8 mouse cellular contexts compared by ENCODE assay signal in genomic region chr17:20944985-20945891, GRCm38 (mm10). TPM values are rescaled to one million over a fixed set of nuclear protein-coding genes. Genes with fewer than 3 reads are reported as not detected.
A peak's percentile ranks its signal among the peaks of the same experiment; 100 is the strongest.
DNase-seq lines count a peak whose midpoint lies in the region; ATAC-seq and TF ChIP-seq lines count a peak whose summit lies in the region.

Gene Ppp2r1a, plus strand, starts transcription at chr17:20945311.

- peak; percentile 86 for TF ChIP-seq POLR2A in cortical plate, adult 2 months (IDR thresholded peaks at IDR 0.05; ENCODE audit: extremely low read depth, insufficient read depth, low read length)

- H3K4me3 ChIP-seq in cortical plate, adult 2 months (ENCODE audit: insufficient read depth, low read length), result peak within 1 kb of the TSS; percentile 63
- peak within 1 kb of the TSS; percentile 99 for H3K4me3 ChIP-seq in megakaryocyte, embryonic 14.5 days (replicated peaks)

- peak; percentile 93 for ATAC-seq in activated CD4-positive, CD25-positive, alpha-beta regulatory T cell, adult 4 months

- no peaks in the 10 kb centered on the region for H3K9me3 ChIP-seq in megakaryocyte, embryonic 14.5 days

- H3K36me3 ChIP-seq in megakaryocyte, embryonic 14.5 days (replicated peaks; ENCODE audit: low read length), result peaks cover 11% of the 10 kb centered on the region

- peaks cover 6% of the 10 kb centered on the region for H3K4me1 ChIP-seq in cortical plate, adult 2 months (ENCODE audit: control insufficient read depth, insufficient read depth, low read length)
- H3K4me1 ChIP-seq in megakaryocyte, embryonic 14.5 days, result peaks cover 60% of the 10 kb centered on the region

- peak within 1 kb of the TSS; percentile 81 for H3K27ac ChIP-seq in cortical plate, adult 2 months (ENCODE audit: insufficient read depth, low read length)

- no peaks in the 10 kb centered on the region for H3K27me3 ChIP-seq in megakaryocyte, embryonic 14.5 days (replicated peaks)

- DNase-seq in gastrocnemius, adult 8-10 months (ENCODE audit: low spot score in 2 of 2), result peak; percentile 98 to 99
- DNase-seq in hindlimb bud, embryonic 11.5 days (ENCODE audit: extremely low spot score, low read depth, low spot score), result peak; percentile 99
- DNase-seq in left cerebral cortex, adult 8-10 months (ENCODE audit: low spot score in 2 of 2), result peak; percentile 99
- peak; percentile 99 to 100 for DNase-seq in right cerebral cortex, postnatal 10 days (ENCODE audit: low spot score in 2 of 2)
- DNase-seq in urinary bladder, postnatal 25 days (ENCODE audit: low spot score), result peak; percentile 93

- TF ChIP-seq CTCF in cortical plate, adult 2 months (IDR thresholded peaks at IDR 0.05; ENCODE audit: extremely low read depth, insufficient read depth, low read length), result no peak

RNA-seq across cellular contexts. Expression of gene Ppp2r1a, which starts in this region (rescaled TPM):
- 100 to 1,000 TPM; 182 to 225 TPM for polyA plus RNA-seq in activated CD4-positive, CD25-positive, alpha-beta regulatory T cell, adult 4 months (2017; shearing (Covaris generic))
- polyA plus RNA-seq in cortical plate, adult 2 months (2012; rRNA removed), result 596 and 603 TPM in 2 replicates
- total RNA-seq in gastrocnemius, adult 8-10 months (2022), result 100 to 1,000 TPM in 1 of 4 experiments, 10 to 100 TPM in 3; 79.4 to 102 (median 85.5) TPM
- 100 to 1,000 TPM; 521 to 550 (median 536) TPM for total RNA-seq in left cerebral cortex, adult 8-10 months (2022)
- 131 and 268 TPM in 2 replicates for polyA plus RNA-seq in megakaryocyte, embryonic 14.5 days (2012; ENCODE audit: insufficient read depth, low replicate concordance)

Comparison
In these comparisons a context has a peak if more than half of its experiments do, and no peak if none do; other contexts are left out.
1. Peak in every context shown above with its lines: DNase-seq, ATAC-seq, H3K4me3 ChIP-seq and H3K27ac ChIP-seq.
2. RNA of gene Ppp2r1a (total RNA-seq): 521 to 550 TPM in left cerebral cortex, adult 8-10 months; 79.4 to 102 TPM in gastrocnemius, adult 8-10 months; every median in the first group is over 4 times any median in the second.